Mouse (Mus musculus) monocyte, adult 5-6 weeks (primary cell): ENCODE measurements around the gene Serinc5. TPM values are rescaled to one million over a fixed set of nuclear protein-coding genes. Genes with fewer than 3 reads are reported as not detected.

Experiments
- ATAC-seq: fragments of 153-309, 156-312 bp; replicated peaks from 2 replicates; pipeline ENCODE4 v1.8.0; 2017; ENCODE audit warnings: mild to moderate bottlenecking; ENCODE audit not compliant: low TSS enrichment, insufficient number of reproducible peaks, severe bottlenecking, poor library complexity, low FRiP score
- total RNA-seq: library from RNA; stranded (forward); fragments of 200-1000, 200-491, 200-594 nt; gene quantifications from 3 replicates; pipeline ENCODE4 v1.2.3, GENCODE M21; 2017

Serinc5 gene
- total RNA-seq, 1 experiment from 2014 or later, result 16.3 TPM

DNA sequence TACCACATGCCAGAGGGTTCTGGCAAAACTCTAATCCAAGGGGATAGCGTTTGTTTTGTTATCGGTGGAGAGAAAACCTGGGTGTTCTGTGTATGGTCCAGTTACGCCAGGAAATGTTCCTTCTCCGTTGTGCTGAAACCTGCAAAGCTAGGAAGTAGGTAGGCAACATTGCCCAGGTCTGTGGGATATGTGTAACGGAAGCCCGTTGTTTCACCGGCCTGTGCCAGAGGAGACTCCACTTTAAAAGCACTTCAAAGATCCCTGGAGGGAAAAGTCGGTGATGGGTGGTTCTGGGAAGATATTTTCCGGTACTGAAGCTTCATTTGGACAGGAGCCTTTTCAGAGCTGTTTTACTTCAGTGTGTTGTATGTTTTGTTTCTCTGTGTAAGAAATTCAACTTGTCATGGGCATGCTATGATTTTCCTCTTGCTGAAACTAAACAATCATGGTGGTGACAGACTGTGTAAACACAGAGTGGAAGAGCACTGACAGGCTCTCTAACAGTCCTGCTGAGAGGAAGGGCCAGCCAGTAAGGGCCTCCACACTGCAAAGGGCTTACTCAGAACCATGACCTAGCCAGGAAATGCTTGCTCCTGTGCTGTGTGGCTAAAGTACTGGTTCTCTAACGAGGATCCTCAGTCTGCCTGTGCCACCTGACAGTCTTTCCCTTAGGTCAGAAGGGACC lies 83.1 kb downstream of the Serinc5 start:
- ATAC-seq, result no peak

DNA sequence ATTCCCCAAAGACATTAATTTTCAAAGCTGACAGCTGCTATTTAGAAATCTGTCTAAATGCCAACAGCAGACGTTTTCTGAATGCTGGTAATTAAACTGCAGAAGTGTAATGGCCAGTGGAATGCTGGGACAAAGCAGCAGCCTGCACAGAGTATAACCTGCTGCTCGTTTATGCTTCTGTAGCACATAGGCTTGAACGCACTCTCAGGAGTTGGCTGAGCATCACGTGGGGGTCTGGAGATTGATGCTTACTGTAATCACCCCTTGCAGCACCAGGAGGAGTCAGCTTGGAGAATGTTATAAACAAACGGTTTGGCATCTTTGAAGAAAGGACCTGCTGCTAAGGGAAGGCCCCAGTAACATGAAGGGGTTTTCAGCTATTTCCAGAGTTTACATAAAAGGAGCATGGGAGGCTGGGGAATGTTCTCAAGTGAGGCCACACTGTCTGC lies 85.6 kb downstream of the Serinc5 start:
- no peak for ATAC-seq

DNA sequence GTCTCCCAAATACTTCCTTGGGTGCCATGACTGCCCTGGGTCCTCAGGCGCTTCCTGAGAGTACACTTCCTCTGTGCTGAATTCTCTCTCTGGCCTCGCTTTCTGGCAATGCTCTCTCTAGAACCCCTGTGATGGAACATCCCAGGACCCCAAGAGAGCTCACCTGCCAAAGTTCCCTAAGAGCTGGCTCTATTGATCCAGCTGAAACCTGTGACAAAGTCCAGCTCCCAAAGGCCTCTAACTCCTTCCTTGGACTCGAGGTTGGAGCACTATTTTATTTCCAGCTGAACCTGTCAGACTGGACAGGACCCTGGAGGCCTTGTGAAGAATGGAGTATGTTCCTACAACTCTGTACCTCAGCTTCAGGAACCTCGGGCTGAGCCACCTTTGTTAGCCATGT lies 86.2 kb downstream of the Serinc5 start:
- no peak for ATAC-seq

DNA sequence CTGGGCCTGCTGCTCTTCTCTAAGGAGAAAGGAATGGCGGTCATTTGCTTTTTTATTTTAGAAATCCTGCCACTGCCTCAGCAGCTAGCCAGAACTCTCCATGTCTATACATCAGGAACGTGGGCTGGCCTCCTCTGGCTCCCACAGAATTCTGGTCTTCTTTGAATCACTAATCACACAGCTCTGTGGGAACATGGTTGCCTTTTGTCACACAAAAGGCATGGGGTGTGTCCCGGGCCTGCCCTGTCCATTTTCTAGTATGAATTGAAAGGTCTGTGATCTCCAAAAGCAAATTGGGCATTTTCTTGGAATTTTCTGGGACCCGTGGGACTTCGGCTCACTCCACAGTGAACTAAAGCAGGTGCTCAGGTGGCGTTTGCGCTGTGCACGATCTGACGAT lies 87.9 kb downstream of the Serinc5 start:
- ATAC-seq, result no peak

DNA sequence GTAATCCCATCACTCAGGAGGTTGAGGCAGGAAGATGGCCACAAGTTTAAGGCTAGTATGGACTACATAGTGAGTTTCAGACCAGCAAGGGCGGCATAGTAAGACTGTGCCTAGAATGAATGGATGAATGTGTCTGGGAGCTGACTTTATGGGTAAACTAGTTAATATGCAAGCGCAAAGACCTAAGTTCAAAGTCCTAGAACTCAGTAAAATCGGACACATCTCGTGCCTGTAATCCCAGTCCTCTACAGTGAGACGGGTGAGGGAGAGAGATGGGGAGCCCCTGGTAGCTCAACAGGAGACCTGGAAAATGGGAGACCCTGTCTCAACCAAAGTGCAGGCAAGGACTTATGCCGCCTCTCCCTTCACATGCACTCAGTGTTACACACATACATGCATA lies 88.5 kb downstream of the Serinc5 start:
- no peak for ATAC-seq

DNA sequence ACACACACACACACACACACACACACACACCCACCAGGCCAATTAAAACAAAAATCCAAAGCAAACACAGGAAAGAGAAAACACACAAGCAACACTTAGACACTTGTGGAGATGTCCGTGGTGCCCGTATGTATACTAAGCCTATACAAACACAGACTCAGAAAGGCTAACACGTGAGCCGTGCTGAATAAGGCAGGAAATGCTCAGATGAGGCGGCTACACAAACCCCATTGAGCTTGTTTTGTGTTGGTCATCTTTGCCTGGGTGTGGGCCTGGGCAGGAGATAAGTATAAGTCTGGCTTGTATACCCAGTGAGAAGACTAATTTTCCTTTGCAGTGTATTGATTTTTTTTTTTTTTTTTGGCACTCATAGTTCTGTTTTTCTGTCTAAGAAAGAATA lies 91.1 kb downstream of the Serinc5 start:
- no peak for ATAC-seq

DNA sequence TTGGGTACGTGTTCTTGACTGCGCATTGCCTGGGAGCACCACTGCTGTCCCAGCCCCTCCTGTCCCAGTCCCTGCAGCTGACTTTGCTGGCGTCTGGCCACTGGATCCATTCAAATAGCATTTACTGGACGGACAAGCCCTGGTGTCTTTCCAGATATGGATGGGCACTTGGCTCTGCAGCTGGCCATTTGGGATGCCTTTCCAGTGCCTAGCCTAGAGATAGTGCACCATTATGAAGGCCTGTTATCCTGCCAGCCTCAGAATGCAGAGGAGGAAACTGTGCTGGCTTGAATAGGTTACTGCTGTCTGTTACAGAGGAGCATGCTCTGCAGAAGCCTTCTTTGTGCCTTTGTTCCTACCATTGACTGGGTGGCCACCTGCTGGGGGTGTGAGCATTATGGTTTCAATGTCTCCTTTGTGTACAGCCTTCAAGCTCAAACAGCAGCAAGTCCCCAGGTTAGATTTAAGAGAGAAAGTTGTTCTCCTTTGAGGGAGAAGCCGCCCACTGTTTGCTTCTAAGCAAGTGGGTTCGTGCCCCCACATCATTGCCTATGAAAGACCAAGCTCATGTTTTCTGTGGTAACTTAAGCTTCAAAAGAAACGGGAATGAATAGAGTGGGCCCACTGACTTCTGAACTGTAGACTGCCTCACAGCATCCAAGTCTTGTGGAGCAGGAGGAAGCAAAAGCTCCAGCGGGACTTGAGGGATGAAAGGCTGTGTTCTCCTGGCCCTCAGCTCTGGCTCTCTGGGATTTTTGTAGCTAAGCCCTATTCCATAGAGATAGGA lies 92.5 kb downstream of the Serinc5 start:
- no peak for ATAC-seq

DNA sequence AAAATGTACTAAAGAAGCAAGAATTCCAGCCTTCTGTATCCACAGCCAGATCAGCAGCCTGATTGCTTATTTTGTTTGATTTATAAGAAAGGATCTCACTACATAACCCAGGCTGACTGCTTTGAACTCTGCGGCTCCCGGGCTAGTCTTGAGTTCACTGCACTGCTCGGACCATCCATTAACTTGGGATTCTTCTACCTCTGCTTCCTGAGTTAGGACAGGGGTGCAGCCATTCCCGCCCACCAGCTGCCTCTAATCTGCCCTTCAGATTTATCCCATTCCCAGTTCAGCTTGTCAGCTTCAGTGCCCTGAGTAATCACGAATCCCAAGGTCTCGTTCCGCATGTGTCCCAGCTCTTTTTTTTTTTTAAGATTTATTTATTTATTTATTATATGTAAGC lies 93.3 kb downstream of the Serinc5 start:
- no peak for ATAC-seq

DNA sequence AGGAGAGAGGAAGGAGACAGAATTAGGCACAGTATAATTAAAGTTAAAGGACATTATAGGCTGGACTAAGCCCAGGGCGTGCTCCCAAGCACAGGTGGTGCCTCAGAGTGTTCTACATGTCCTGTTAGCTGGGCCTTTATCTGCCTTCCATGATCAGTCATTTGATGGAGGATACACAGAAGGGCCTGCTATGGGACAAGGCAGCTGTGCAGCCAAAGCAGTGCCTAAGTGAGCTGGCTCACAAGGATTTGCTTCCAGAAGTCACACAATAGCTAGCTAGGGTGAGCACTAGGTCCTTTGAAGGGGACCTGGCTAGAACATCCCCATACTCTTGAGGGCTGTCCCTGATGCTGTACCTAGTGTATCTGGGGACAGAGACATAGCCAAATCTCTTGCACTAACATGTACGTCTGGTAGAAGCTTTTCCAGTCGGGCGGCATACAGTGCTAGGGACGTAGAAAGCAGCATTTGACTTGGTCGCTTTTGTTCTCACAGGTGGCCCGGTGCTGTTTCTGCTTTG lies 94.2 kb downstream of the Serinc5 start:
- ATAC-seq, result no peak

DNA sequence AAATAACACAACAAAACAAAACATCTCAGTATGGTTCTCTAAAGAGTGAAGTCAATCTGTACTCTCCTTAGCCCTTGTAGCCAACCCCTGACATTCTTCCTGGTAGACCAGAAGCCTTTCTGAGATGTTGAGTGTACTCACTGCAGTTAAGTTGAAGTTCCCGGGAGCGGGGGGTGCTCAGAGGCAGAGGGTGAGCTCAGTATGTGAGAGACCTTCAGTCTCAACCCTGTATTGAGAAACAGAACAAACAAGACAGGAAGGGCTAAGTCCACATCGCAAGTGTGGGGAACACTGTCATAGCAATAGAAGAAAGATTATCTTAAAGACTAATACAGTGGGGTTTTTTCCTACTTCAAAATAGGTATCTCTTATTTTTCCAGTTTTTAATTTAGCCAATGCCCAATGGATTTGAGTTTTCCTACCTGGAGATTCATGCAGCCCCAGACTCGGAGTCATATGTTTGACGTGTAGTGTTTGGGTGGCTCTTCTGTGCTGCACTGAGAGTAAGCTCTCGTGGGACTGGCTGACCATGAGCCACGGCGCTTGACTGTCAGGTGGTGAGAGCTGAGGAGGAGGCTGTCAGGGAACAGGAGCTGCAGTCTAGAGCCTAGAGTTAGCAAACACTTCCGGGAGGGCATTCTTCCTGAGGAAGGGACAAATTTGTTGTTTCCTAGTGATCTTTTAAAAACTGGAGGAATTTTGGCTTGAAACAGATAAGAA lies 95.6 kb downstream of the Serinc5 start:
- no peak for ATAC-seq

DNA sequence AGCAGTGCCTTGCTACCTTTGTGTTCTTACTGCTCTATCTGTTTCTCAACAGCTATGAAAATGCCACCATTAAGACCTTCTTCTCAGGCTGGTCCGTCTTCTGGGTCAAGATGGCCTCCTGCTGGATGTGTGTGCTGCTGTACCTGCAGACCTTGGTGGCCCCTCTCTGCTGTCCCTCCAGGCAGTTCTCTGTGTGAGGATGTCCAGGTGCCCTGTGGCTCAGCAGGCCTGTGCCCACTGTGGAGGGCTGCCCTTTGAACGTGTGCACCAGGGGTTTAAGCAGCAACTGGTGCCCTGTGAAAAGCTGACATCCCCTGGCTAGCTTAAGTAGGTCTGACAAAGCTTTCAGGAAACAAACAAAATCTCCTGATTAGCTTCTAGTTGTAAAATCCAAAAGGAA lies 97.0 kb downstream of the Serinc5 start:
- ATAC-seq, result no peak

DNA sequence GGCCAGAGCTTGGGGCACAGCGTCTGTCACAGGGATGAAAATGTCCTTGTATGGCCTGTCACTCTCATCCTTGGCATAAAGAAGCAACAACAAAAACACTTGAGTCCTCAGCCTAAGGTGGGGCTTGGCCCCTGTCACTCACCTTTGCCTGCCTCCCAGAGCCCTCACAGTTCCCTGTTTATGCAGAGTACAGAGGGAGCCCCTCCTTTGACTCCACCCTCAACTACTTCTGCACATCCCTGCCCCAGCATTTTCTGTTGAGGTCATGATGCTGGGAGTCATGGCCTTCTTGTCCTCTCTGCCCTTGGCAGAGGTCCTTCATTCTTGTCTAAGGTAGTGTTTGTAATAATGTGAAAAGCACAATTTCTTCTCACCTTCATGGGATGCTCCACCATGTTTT lies 97.6 kb downstream of the Serinc5 start:
- no peak for ATAC-seq

DNA sequence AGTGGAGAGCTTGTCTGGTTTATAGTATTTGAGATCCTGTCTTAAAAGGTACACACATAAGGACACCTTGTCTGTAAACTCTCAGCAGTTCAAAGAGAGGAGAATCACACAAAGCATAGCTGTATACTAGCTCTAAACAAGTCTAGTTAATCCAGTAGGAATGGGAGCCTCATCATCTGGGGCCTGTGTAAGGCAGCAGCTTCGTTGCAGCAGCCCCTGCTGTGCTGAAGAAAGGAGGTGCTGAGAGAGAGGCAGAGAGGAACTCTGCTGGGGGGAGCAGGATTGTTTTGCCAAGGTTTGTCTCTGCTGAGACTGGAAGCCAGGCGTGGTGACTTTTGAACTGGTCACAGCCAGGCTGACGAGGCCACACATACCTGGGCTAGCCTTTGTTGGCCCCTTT lies 98.6 kb downstream of the Serinc5 start:
- no peak for ATAC-seq

DNA sequence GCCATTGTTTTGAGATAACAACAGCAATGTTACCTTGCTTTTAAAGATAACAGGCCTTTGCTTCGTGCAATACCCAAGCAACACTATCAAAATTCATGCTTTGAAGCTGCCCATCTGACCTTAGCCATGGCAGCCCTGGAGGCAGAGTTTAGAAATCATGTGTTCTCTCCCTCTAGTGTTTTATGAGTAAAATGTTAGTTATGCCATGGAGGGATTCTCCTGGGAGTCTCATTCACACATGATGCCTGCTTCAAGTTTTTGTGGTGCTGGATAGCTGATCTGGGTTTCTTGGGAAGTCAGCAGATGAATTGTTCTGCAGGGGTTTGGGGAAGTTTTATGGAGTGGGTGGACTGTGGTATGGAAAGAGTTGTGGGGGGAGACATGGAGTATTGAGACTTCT lies 99.5 kb downstream of the Serinc5 start:
- ATAC-seq, result no peak

DNA sequence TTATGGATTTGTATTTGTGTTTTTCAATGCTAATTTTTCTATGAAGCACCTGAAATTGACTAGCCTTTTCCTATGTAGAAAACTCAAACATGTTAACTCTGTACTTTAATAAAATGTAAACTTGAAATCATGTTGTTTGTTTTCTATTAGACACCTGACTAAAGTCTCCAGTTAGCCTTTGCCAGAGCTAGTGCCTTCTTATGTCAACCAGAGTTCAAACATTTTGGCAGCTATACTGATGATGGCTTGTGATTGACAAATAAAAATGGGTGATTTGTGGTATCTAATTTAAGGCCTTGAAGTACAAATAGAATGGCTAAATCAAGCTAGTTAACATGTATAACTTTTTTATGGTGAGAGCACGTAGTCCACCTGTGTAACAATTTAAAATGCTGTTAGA lies 100.9 kb downstream of the Serinc5 start:
- no peak for ATAC-seq

DNA sequence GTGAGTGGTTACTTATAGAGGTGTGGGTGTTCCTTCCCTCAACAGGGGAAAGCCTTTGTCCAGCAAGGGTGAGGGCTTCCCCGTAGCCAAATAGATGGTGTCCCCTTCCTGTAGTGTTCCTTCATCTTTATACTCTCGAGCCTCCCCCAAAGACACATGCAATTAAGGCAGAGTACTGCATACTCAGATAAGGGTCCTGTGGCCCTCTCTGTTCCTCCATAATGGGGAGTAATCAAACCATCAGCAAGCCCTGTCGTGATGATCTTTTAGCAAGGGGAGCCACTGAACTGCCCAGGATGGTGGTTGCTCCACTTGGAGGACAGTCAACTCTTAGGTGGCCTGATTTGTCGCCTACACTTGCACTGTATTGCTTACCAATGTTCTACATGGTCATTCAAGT lies 101.7 kb downstream of the Serinc5 start:
- ATAC-seq, result no peak

DNA sequence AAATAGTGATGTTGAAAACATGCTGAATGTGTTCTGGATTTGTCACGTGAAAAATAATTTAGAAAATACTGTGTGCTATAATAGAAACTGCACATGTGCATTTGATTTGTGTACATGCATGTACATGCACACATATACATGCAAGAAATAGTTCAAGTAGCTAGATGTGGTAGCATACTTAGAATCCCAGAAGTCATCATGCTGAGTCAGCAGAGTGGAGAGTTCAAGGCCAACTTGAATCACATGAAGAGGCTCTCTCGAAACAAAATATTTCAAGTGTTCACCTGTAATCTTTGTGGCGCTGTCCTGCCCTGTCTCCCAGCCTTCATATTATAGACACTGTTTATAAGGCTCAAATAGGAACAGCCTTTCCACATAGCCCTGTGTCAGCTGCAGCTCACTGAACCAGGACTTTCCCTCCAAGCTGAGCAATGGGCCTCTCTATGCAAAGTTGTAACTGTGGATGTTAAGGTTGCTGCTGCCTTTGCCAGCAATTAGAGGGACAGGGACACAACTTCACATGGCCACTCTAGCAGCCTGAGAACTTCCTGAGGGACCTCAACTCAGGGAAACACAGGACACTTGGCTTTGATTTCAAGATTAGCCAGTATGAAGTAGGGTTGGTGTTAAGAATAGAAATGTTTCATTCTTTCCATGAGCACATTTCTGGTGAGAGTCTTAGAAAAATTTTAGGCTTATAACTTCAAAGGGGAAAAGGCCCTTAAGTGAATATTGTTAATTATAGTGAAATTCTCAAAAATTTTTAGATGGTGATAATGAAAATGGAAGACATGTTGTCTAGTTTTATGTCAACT lies 107.2 kb downstream of the Serinc5 start:
- ATAC-seq, result no peak

DNA sequence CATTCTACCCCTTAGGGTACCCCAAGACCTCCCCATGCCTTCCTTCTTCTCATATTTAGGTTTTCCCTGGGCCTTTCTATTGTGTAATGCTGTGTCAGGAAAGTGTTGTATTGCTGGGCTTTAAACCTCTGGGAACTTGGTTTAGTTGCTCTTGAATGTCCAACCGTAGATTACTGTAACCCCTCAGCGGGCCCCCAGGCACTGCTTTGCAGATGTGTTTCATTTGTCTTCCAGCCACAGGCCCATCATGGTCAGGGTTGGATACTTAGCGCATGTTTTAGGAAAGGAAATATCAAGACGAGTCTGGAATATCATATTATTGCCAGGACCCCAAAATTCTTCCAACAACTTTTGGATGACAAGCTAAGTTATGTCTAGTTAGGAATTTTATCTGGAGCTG lies 110.1 kb downstream of the Serinc5 start:
- no peak for ATAC-seq

DNA sequence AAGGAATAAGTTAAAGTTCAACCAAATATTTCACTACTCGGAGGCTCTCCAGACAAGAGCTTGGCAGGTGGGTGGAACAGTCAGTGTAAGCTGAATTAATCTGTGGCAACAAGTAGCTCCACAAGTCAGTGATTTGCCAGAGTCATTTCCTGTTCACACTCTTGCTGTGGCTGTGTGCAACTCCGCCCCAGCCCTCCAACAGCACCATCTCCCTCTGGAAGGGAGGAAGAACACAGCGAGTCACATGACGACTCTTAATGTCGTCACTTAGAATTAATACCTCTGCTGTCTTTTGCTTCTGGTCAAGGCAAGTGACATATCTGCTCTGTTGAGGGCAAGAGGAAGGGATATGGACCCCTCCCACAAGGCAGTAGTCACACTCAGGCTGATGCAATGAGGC lies 111.5 kb downstream of the Serinc5 start:
- no peak for ATAC-seq
